Mouse (Mus musculus) neural tube, embryonic 13.5 days (tissue): ENCODE measurements around the gene Cyp17a1. TPM values are rescaled to one million over a fixed set of nuclear protein-coding genes. Genes with fewer than 3 reads are reported as not detected.

Experiments
- ATAC-seq: fragments of 200-750 bp; cut with Nextera tagmentation; 2 replicates; pipeline ENCODE4 v1.8.0; 2017; ENCODE audit warnings: low read depth, mild to moderate bottlenecking, moderate TSS enrichment, moderate library complexity
- H3K27ac ChIP-seq: fragments of 300-500 bp; sonication (generic); replicated peaks from 2 replicates; pipeline ENCODE4 v1.5.1; 2015; ENCODE audit warnings: moderate library complexity, mild to moderate bottlenecking, inconsistent platforms
- H3K27me3 ChIP-seq: fragments of 300-500 bp; sonication (generic); 2 replicates; pipeline ENCODE4 v1.6.1; 2015; ENCODE audit warnings: mild to moderate bottlenecking, inconsistent platforms
- H3K36me3 ChIP-seq: fragments of 300-500 bp; sonication (generic); 2 replicates; pipeline ENCODE4 v1.6.1; 2015; ENCODE audit warnings: mild to moderate bottlenecking, inconsistent platforms
- H3K4me1 ChIP-seq: fragments of 300-500 bp; sonication (generic); replicated peaks from 2 replicates; pipeline ENCODE4 v1.6.1; 2015; ENCODE audit warnings: inconsistent platforms
- H3K4me2 ChIP-seq: fragments of 300-500 bp; sonication (generic); 2 replicates; pipeline ENCODE4 v1.6.1; 2015; ENCODE audit warnings: inconsistent platforms, mild to moderate bottlenecking, moderate library complexity
- H3K4me3 ChIP-seq: fragments of 300-500 bp; sonication (generic); 2 replicates; pipeline ENCODE4 v1.5.1; 2015; ENCODE audit warnings: mild to moderate bottlenecking, inconsistent platforms
- H3K9ac ChIP-seq: fragments of 300-500 bp; sonication (generic); 2 replicates; pipeline ENCODE4 v1.6.1; 2015; ENCODE audit warnings: moderate library complexity, mild to moderate bottlenecking, inconsistent platforms
- H3K9me3 ChIP-seq: fragments of 300-500 bp; sonication (generic); 2 replicates; pipeline ENCODE4 v1.6.1; 2016; ENCODE audit warnings: inconsistent platforms
- whole genome bisulfite sequencing: fragments of 180-500 bp; shearing (Covaris S2); methylation state at CpG from one replicate; pipeline ENCODE4 v1.1.7; 2015; 5-methylcytosine and 5-hydroxymethylcytosine counted together
- polyA plus RNA-seq: library from polyadenylated mRNA; unstranded; fragments of >200 nt; fragmentation: Nextera tagmentation; extraction: Ambion mirVana; gene quantifications from 2 replicates; pipeline ENCODE4 v1.2.1, GENCODE M21; 2015

The Cyp17a1 gene
- not detected in 2 replicates for polyA plus RNA-seq

GRCm38 (mm10) chr19:46672766-46673418 lies at the start of gene Cyp17a1:
TSS of gene Cyp17a1 (minus strand) at chr19:46673172.
- H3K4me2 ChIP-seq, result no peak within 1 kb of the TSS
- no peaks in the 10 kb centered on the region for H3K4me1 ChIP-seq
- H3K9ac ChIP-seq, result no peak within 1 kb of the TSS
- no peak for ATAC-seq
- H3K27me3 ChIP-seq, result no peaks in the 10 kb centered on the region
- no peak within 1 kb of the TSS for H3K4me3 ChIP-seq
- H3K36me3 ChIP-seq, result no peaks in the 10 kb centered on the region
- no peaks in the 10 kb centered on the region for H3K9me3 ChIP-seq
- no peak within 1 kb of the TSS for H3K27ac ChIP-seq
- WGBS, result 74% methylated on average over 5 of the region's 5 CpGs

GRCm38 (mm10) chr19:46718150-46718549 lies 45.2 kb upstream of the Cyp17a1 start:
- Histone ChIP-seq H3K4me1 (no peaks in the 10 kb centered on the region), H3K36me3 (peaks cover 28% of the 10 kb centered on the region), H3K4me2 (no peak overlapping the region), H3K27ac (no peak overlapping the region), H3K27me3 (no peaks in the 10 kb centered on the region), H3K4me3 (no peak overlapping the region), H3K9ac (no peak overlapping the region), H3K9me3 (peaks cover 5% of the 10 kb centered on the region; the same call in 1 of the 2 replicates)
- 86% methylated on average over 4 of the region's 4 CpGs for WGBS
- no peak for ATAC-seq

- 90% methylated on average over 8 of the region's 8 CpGs for WGBS
- peaks cover 5% of the 10 kb centered on the region; the same call in 1 of the 2 replicates for H3K9me3 ChIP-seq
- no peaks in the 10 kb centered on the region for H3K4me1 ChIP-seq
- no peak overlapping the region for H3K4me3 ChIP-seq
- no peak overlapping the region for H3K27ac ChIP-seq
- H3K4me2 ChIP-seq, result no peak overlapping the region
- H3K27me3 ChIP-seq, result no peaks in the 10 kb centered on the region
- no peak for ATAC-seq
- H3K9ac ChIP-seq, result no peak overlapping the region
- peaks cover 22% of the 10 kb centered on the region; the same call in 1 of the 2 replicates for H3K36me3 ChIP-seq
These were observed 42.0 kb upstream of the Cyp17a1 start for GRCm38 (mm10) chr19:46715016-46715415.

- Histone ChIP-seq H3K9me3 (peaks cover 5% of the 10 kb centered on the region; the same call in 1 of the 2 replicates), H3K36me3 (peaks cover 18% of the 10 kb centered on the region; the same call in 1 of the 2 replicates), H3K27ac (no peak overlapping the region), H3K9ac (no peak overlapping the region), H3K4me2 (no peak overlapping the region), H3K4me1 (no peaks in the 10 kb centered on the region), H3K4me3 (no peak overlapping the region), H3K27me3 (no peaks in the 10 kb centered on the region)
- WGBS, result 88% methylated on average over 8 of the region's 8 CpGs
- no peak for ATAC-seq
These were observed 41.3 kb upstream of the Cyp17a1 start for GRCm38 (mm10) chr19:46714234-46714633.

DNA sequence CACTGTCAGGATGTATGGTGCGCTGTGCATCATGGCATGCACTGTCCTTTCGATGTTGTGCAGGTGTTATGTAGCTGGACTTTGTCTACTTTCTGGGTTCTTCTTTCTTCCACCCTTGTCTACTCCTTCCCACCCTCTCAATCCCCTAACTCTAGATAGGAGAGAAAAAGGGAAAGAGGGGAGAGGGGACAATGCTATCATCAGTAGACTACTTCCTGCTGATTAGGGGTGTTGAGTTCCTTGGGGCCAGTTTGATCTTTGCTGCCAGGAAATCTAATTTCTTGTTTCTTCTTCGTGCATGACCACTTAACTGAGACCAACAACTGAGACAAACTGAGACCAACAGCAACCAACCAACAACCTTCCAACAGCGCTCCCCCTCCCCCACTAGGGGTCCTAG lies 37.6 kb upstream of the Cyp17a1 start:
- Histone ChIP-seq H3K9me3 (no peaks in the 10 kb centered on the region), H3K4me2 (no peak overlapping the region), H3K9ac (no peak overlapping the region), H3K36me3 (0 out of 2 replicates have a peak, but pooled peaks cover 6% of the 10 kb centered on the region), H3K27ac (no peak overlapping the region), H3K4me3 (no peak overlapping the region), H3K27me3 (0 out of 2 replicates have a peak, but pooled peaks cover 2% of the 10 kb centered on the region), H3K4me1 (peaks cover 12% of the 10 kb centered on the region)
- 92% methylated on average over 4 of the region's 4 CpGs for WGBS
- no peak for ATAC-seq

- Histone ChIP-seq H3K4me2 (peak within 1 kb of the TSS; percentile 62), H3K27ac (peak within 1 kb of the TSS; percentile 42; the same call in 1 of the 2 replicates), H3K36me3 (peaks cover 6% of the 10 kb centered on the region; the same call in 1 of the 2 replicates), H3K9me3 (no peaks in the 10 kb centered on the region), H3K4me3 (peak within 1 kb of the TSS; percentile 47), H3K4me1 (peaks cover 12% of the 10 kb centered on the region), H3K9ac (peak within 1 kb of the TSS; percentile 72), H3K27me3 (0 out of 2 replicates have a peak, but pooled peaks cover 3% of the 10 kb centered on the region)
- peak; percentile 79 for ATAC-seq
- 16% methylated on average over 31 of the region's 31 CpGs for WGBS
These were observed 34.6 kb upstream of the Cyp17a1 start, which contains the start of gene As3mt for GRCm38 (mm10) chr19:46707296-46708151. TSS of gene As3mt (plus strand) at chr19:46707458.

DNA sequence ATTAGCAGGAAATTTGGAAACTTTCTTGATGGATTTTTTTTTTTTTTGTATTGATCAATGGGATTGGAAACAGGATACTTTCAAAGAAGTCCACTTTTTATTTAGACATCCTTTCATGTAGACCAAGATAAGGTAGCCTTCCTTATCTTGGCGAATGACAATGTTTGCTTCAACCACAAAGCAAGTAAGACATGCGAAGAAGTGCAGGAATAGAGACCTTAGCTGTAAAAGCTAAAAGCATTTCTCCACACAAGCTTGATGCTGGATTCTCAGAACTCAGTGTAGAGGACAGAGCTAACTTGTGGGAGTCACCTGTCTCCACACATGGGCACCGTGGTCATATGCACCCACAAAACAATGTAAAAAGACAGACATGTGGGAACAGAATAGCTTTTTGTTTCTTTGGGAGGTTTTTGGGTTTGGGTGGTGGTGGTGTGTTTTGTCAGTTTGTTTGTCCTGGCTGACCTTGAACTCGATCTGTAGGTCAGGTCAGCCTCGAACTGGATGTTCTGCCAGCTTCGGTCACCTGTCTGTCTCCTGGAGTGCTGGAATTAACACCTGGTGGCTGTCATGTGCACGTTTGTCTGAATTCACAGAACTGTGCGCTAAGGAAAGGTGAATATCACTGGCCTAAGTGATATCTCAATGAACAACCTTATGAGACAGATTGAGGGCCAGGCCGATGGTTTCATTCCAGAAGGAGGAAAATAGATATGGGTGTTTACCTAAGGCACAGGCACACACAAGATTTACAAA lies 33.7 kb upstream of the Cyp17a1 start:
- no peak for ATAC-seq
- H3K27me3 ChIP-seq, result 0 out of 2 replicates have a peak, but pooled peaks cover 3% of the 10 kb centered on the region
- no peaks in the 10 kb centered on the region for H3K9me3 ChIP-seq
- no peak overlapping the region for H3K27ac ChIP-seq
- peak overlapping the region; percentile 62 for H3K4me2 ChIP-seq
- no peak overlapping the region for H3K9ac ChIP-seq
- H3K36me3 ChIP-seq, result peaks cover 6% of the 10 kb centered on the region; the same call in 1 of the 2 replicates
- peak overlapping the region; percentile 47 for H3K4me3 ChIP-seq
- peaks cover 12% of the 10 kb centered on the region for H3K4me1 ChIP-seq
- 79% methylated on average over 9 of the region's 9 CpGs for WGBS

- Histone ChIP-seq H3K36me3 (peaks cover 12% of the 10 kb centered on the region; the same call in 1 of the 2 replicates), H3K9ac (no peak overlapping the region), H3K4me1 (peaks cover 12% of the 10 kb centered on the region), H3K4me2 (no peak overlapping the region), H3K9me3 (no peaks in the 10 kb centered on the region), H3K27ac (no peak overlapping the region), H3K4me3 (no peak overlapping the region), H3K27me3 (0 out of 2 replicates have a peak, but pooled peaks cover 3% of the 10 kb centered on the region)
- ATAC-seq, result no peak
- WGBS, result 67% methylated on average over 7 of the region's 7 CpGs
These were observed 33.0 kb upstream of the Cyp17a1 start for GRCm38 (mm10) chr19:46705779-46706495.

GRCm38 (mm10) chr19:46701156-46701555 lies 28.2 kb upstream of the Cyp17a1 start:
- ATAC-seq, result no peak
- H3K27me3 ChIP-seq, result 0 out of 2 replicates have a peak, but pooled peaks cover 3% of the 10 kb centered on the region
- H3K4me3 ChIP-seq, result no peak overlapping the region
- H3K9ac ChIP-seq, result no peak overlapping the region
- no peaks in the 10 kb centered on the region for H3K4me1 ChIP-seq
- H3K27ac ChIP-seq, result no peak overlapping the region
- peaks cover 11% of the 10 kb centered on the region for H3K36me3 ChIP-seq
- H3K9me3 ChIP-seq, result no peaks in the 10 kb centered on the region
- WGBS, result 88% methylated on average over 9 of the region's 9 CpGs
- H3K4me2 ChIP-seq, result no peak overlapping the region

- no peak overlapping the region for H3K4me3 ChIP-seq
- no peaks in the 10 kb centered on the region for H3K9me3 ChIP-seq
- no peak overlapping the region for H3K9ac ChIP-seq
- no peak for ATAC-seq
- no peak overlapping the region for H3K4me2 ChIP-seq
- H3K27me3 ChIP-seq, result no peaks in the 10 kb centered on the region
- no peaks in the 10 kb centered on the region for H3K4me1 ChIP-seq
- 77% methylated on average over 10 of the region's 10 CpGs for WGBS
- no peak overlapping the region for H3K27ac ChIP-seq
- H3K36me3 ChIP-seq, result peaks cover 17% of the 10 kb centered on the region
These were observed 26.1 kb upstream of the Cyp17a1 start for GRCm38 (mm10) chr19:46699011-46699481.
